ENCODE assay signal across 9 mouse cellular contexts in the genomic region with DNA sequence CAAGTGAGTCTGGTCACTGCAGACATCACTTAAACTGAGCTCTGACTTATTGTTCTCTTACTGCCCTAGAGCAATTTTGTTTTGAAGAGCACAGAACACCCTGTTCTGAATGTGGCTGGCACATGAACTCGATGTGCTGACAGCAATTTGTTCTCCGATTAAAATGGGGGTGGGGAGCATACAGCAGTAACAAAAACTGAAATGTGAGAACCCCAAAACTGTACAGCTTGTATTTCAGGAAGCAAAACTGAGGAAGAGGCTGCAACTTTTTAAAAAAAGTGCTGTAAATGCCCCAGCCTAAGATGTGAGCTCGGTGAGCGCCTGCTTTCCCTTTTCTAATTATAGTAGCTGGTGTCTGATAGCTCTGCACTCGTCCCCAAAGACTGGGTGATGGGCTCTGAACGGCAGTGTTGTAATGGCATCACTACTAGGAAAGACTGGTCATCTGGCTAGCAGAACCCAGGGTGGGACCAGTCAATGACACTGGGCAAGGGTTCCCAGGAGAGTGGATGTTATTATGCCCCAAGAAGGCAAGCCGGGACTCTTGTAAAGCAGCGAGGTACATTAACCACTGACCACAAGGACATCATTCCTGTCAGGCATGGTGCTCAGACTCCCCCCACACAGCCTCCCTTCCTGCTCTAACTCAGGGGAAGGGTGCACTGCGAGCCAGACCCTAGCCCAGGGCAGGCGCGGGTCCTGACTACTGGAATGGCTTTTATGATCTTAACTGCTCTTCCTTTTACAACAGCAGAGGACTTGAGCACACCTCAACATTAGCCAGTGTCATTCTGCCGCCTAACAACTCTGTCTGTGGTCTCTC. TPM values are rescaled to one million over a fixed set of nuclear protein-coding genes. Genes with fewer than 3 reads are reported as not detected.
DNase-seq lines count a peak whose midpoint lies in the region; ATAC-seq and TF ChIP-seq lines count a peak whose summit lies in the region.
"Had no signal": no experiment of that assay in that cellular context is flagged by ENCODE, and none has a peak within 500 bp of the region (broad histone marks: within the 10 kb centered on the region; RNA-seq: fewer than 3 reads in every experiment).

No protein-coding gene starts in this region.

- intact Hi-C loops in heart, postnatal 14 days (cut with DNase I): no loop called here

- peak; percentile 63 for DNase-seq in kidney, adult 2 months
- peak; percentile 37 to 57 for DNase-seq in heart, postnatal 14 days
- peak; percentile 79 for DNase-seq in lung, postnatal 36 days
- DNase-seq in cerebellum, postnatal 25 days: no peak
- DNase-seq in adrenal gland, postnatal 10 days: no peak

- H3K27me3 ChIP-seq in kidney, adult 2 months (replicated peaks; ENCODE audit: control insufficient read depth, insufficient read depth, low read length): no peaks in the 10 kb centered on the region
- H3K27me3 ChIP-seq in kidney, embryonic 16.5 days (ENCODE audit: insufficient read depth, low read length): no peaks in the 10 kb centered on the region
- no peaks in the 10 kb centered on the region for H3K27me3 ChIP-seq in forebrain, embryonic 15.5 days
- H3K27me3 ChIP-seq: Patski had no signal

- no peak overlapping the region for H3K4me2 ChIP-seq in kidney, embryonic 16.5 days (replicated peaks; ENCODE audit: low read depth, low read length)
- H3K4me2 ChIP-seq in forebrain, embryonic 15.5 days (replicated peaks): no peak overlapping the region

- no peak for TF ChIP-seq CTCF in kidney, adult 2 months (conservative IDR thresholded peaks at IDR 0.05; ENCODE audit: insufficient read depth, insufficient read length, low read depth, low read length)

- H3K9ac ChIP-seq in kidney, embryonic 16.5 days (replicated peaks; ENCODE audit: low read length): no peak overlapping the region
- no peak overlapping the region for H3K9ac ChIP-seq in forebrain, embryonic 15.5 days (replicated peaks)

- H3K9me3 ChIP-seq in kidney, embryonic 16.5 days (ENCODE audit: low read length): no peaks in the 10 kb centered on the region
- H3K9me3 ChIP-seq in forebrain, embryonic 15.5 days: no peaks in the 10 kb centered on the region

- no peak overlapping the region for H3K4me3 ChIP-seq in kidney, adult 2 months (ENCODE audit: insufficient read depth, low read depth, low read length)
- no peak overlapping the region for H3K4me3 ChIP-seq in kidney, embryonic 16.5 days (ENCODE audit: low read length)
- H3K4me3 ChIP-seq in brown adipose tissue, adult 24 weeks (ENCODE audit: insufficient read depth, low read depth, low read length): no peak overlapping the region
- H3K4me3 ChIP-seq in forebrain, embryonic 15.5 days: no peak overlapping the region

- peaks cover 23% of the 10 kb centered on the region for H3K4me1 ChIP-seq in kidney, adult 2 months (ENCODE audit: control insufficient read depth, insufficient read depth, low read length)
- peaks cover 12% of the 10 kb centered on the region for H3K4me1 ChIP-seq in kidney, embryonic 16.5 days (ENCODE audit: insufficient read depth, low read length)
- peaks cover 6% of the 10 kb centered on the region; the same call in 1 of the 2 replicates for H3K4me1 ChIP-seq in brown adipose tissue, adult 24 weeks (ENCODE audit: control insufficient read depth, insufficient read depth, insufficient read length, low read length)
- H3K4me1 ChIP-seq in forebrain, embryonic 15.5 days: no peaks in the 10 kb centered on the region

- peak overlapping the region; percentile 59 for H3K27ac ChIP-seq in kidney, adult 2 months (ENCODE audit: insufficient read depth, low read depth, low read length)
- no peak overlapping the region for H3K27ac ChIP-seq in kidney, embryonic 16.5 days (ENCODE audit: low read length)
- H3K27ac ChIP-seq in brown adipose tissue, adult 24 weeks (replicated peaks; ENCODE audit: low read depth, low read length): peak overlapping the region; percentile 10
- H3K27ac ChIP-seq in forebrain, embryonic 15.5 days (replicated peaks): no peak overlapping the region

- TF ChIP-seq POLR2A in kidney, adult 2 months (IDR thresholded peaks at IDR 0.05; ENCODE audit: low read depth, low read length): no peak

- WGBS in kidney, adult 2 months: 37% methylated on average over 12 of the region's 12 CpGs
- 21% methylated on average over 12 of the region's 12 CpGs for WGBS in kidney, embryonic 16.5 days
- WGBS in forebrain, embryonic 15.5 days: 79% methylated on average over 12 of the region's 12 CpGs

- ATAC-seq in kidney, embryonic 16.5 days (ENCODE audit: low FRiP score, low TSS enrichment): no peak
- ATAC-seq in forebrain, embryonic 15.5 days (replicated peaks): no peak
- ATAC-seq: Patski had no signal

- no peaks in the 10 kb centered on the region; the same call in 1 of the 2 replicates for H3K36me3 ChIP-seq in kidney, adult 2 months (ENCODE audit: control insufficient read depth, insufficient read depth, low read length)
- peaks cover 4% of the 10 kb centered on the region; the same call in 1 of the 2 replicates for H3K36me3 ChIP-seq in kidney, embryonic 16.5 days (ENCODE audit: insufficient read depth, low read length)
- 0 out of 2 replicates have a peak, but pooled peaks cover 5% of the 10 kb centered on the region for H3K36me3 ChIP-seq in forebrain, embryonic 15.5 days

RNA-seq across cellular contexts. Expression of a gene that starts 55.4 kb away (rescaled TPM):
- 0.11 TPM in 1 of 2 replicates, not detected in the other for polyA plus RNA-seq in kidney, adult 2 months (2012; rRNA removed)
- polyA plus RNA-seq in kidney, embryonic 16.5 days (2015; fragmentation: Nextera tagmentation; extraction: Ambion mirVana): 6.4 and 8.7 TPM in 2 replicates
- not detected in 2 replicates for polyA plus RNA-seq in brown adipose tissue, adult 24 weeks (2012; ENCODE audit: insufficient read depth, insufficient read length, missing spikeins)
- total RNA-seq in heart, postnatal 14 days (2021): under 1 TPM; 0.41 TPM
- polyA plus RNA-seq in forebrain, embryonic 15.5 days (2015; fragmentation: Nextera tagmentation; extraction: Ambion mirVana): 1.2 and 1.8 TPM in 2 replicates
- total RNA-seq in adrenal gland, postnatal 10 days (2021): under 1 TPM; 0.33 to 1.00 TPM
- polyA plus RNA-seq: Patski had no signal

Comparison
In these comparisons a context has a peak if more than half of its experiments do, and no peak if none do; other contexts are left out.
1. H3K27ac ChIP-seq: peak in kidney, adult 2 months (single experiment) and brown adipose tissue, adult 24 weeks (single experiment); none in kidney, embryonic 16.5 days (single experiment) and forebrain, embryonic 15.5 days (single experiment).
2. DNase-seq: peak in kidney, adult 2 months (single experiment), heart, postnatal 14 days (2 of 2) and lung, postnatal 36 days (single experiment); none in cerebellum, postnatal 25 days (0 of 2) and adrenal gland, postnatal 10 days (single experiment).